Mouse (Mus musculus) activated CD4-positive, CD25-positive, alpha-beta regulatory T cell, adult 4 months (primary cell): Measurements from ENCODE around the gene Rgs7. TPM values are rescaled to one million over a fixed set of nuclear protein-coding genes. Genes with fewer than 3 reads are reported as not detected.

ENCODE experiments used
- ATAC-seq: one replicate; pipeline ENCODE4 v1.8.0; 2017
- polyA plus RNA-seq, 2 experiments: library from polyadenylated mRNA; unstranded; fragments of 100-300 nt; shearing (Covaris generic); gene quantifications; one replicate each; pipeline ENCODE4 v1.2.1; 2017

Gene Rgs7
- polyA plus RNA-seq, 2 experiments from 2014 or later = not detected

DNA sequence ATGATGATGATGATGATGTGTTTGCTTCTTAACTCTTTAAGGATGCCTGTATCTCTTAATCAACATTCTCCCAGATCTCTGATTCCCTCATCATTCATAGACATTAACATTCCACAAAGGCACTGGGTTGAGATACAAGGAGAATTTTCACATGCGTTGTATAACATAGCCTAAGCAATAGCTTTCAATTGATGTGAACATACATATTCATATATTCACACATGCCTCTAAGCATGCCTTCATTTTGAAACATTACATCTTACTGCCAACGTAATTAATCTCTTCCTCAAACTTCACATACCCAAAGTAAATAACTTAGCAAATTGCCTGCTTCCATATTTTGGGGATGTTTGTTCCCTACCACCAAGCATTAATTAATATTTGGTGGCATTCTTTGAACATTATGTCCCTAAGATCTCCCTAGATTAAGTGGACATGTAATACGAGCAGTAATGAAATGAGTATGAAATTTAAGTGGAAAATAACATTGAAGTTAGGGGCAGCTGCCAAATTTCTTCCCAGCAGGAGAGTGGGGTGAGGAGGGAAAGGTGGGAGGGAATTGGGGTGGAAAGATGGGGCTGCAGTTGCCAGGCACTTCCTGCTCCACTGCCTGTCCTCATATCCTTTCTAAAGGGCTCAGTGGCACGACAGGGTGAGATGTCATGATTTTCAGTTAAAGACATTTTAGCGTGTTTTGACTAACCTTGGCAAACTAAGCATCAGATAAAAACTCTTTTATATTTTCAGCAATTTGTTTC, 317.2 kb downstream of the Rgs7 start:
- ATAC-seq = no peak

GRCm38 (mm10) chr1:175155469-175155868, 336.8 kb downstream of the Rgs7 start:
- ATAC-seq = no peak

DNA sequence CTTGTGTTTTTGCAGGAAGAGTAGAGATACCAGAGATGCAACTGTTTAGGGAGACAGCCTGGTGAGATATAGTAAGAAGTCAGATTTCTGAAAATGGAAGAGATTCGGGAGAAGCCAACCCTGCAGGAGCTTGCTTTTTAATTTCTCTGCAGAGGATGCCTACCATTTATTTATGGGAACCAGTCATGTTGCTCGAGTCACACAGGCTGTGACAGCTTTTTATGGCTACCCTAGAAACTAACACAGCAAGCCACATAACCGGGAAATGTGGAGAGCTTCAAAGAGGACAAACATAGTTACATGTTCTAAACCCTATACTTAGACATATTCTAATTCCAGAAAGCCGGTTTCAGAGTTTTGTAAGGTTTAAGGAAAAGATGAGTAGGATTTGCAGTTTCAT, 349.2 kb downstream of the Rgs7 start:
- no peak for ATAC-seq

GRCm38 (mm10) chr1:175128525-175128924, 363.8 kb downstream of the Rgs7 start:
- no peak for ATAC-seq

DNA sequence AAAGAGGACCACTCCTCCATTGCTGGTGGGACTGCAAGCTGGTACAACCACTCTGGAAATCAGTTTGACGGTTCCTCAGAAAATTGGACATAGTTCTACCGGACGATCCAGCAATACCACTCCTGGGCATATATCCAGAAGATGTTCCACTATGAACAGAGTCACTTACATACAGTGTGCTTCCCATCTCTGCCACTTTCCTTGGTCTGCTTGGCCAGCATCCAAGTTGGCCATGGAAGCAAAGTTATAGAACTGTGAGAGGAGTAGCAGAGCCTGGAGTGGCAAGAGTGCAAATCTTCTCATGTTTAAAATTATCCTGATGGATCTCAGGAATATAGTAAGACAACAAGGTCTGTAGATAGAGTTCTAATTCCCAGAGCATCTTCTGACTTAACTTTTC, 367.9 kb downstream of the Rgs7 start:
- no peak for ATAC-seq

DNA sequence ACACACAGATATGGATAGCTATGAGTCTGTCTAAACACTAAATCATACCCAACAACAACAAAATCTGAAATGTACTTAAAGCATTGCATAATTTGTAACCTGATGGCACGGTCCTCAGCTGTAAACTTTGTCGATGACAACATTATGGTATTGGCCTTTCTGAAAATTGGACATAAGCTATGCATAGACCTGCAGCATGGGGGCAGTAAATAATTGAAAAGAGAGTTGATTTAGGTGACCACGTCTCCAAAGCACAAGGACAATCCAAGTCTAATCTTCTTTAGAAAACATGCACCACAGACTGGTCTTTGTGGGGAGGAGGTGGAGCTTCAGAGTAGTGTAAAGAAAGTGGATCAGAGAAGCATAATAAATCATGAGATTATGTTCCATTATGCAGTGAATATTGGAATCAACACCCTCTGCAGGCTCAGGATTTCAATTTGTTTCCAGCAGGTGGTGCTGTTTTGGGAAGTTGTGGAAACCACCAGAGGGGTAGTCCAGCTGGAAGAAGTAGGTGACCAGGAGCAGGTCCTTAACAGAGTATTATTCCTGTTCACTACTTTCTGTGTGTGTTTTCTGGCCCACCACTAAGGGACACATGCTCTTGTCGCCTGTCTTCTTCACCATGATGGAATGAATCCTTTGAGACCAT, 373.3 kb downstream of the Rgs7 start:
- no peak for ATAC-seq

DNA sequence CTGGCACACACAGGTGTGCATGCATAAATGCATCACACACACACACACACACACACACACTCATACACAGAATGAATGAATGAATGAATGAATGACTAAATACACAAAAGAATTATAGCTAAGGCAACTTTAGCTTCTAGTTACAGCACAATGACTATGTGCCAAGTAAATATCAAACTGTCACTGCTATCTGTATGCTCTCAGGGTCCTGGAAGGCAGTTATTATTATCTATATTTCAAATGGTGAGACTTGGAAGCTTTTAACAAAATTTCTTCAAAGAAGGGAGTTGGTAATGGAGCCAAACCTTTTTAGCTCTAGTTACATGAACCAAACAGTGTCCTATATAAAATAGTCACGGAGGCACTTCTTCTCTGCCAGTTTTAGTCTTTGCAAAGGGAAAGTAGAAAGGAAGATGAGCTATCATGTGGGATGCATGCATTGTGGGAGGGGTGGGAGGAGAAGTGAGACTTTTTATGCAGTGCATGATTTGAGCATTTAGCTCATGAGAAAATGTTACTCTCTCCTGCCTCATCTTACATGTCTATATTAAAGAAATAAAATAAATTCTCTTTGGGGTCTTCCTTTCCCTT, 383.9 kb downstream of the Rgs7 start:
- no peak for ATAC-seq

DNA sequence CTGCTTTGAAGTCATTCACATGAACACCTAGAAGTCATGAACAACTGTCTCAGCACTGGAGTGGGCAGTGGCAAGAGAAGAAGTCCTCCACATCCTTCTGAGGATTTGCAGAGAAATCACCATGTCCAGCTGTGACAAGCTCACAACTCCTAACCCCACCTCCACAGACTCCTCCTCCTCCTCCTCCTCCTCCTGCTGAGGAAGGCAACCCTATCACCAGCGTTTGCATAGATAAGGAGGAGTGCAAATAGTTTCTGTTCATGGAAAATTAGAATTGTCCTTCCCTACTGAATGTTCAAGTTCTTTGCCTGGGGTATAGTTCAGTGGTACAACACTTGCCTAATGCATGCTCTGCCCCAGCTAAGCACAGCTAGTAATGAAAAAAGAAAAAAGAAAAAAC, 386.0 kb downstream of the Rgs7 start:
- no peak for ATAC-seq

GRCm38 (mm10) chr1:175105426-175105825, 386.9 kb downstream of the Rgs7 start:
- ATAC-seq = no peak

DNA sequence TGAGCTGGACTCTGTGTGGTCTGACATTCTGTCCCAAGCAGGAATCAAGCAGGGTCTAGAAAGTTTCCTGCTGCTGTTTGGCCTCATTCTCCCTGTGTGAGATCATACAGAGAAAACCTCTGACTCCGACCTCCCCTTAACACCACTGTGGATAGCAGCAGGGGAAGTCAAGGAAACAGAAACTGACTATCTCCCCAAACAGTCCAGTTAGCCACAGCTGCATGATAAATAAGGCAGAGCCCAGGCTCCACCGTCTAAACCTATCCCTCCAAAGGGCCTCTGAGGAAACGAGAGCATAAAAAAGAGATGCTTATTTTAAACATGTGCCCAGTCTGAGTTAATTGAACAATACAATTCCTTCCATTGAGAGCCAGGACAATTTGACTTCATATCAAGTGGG, 395.3 kb downstream of the Rgs7 start:
- no peak for ATAC-seq

GRCm38 (mm10) chr1:175082104-175082503, 410.2 kb downstream of the Rgs7 start:
- no peak for ATAC-seq

DNA sequence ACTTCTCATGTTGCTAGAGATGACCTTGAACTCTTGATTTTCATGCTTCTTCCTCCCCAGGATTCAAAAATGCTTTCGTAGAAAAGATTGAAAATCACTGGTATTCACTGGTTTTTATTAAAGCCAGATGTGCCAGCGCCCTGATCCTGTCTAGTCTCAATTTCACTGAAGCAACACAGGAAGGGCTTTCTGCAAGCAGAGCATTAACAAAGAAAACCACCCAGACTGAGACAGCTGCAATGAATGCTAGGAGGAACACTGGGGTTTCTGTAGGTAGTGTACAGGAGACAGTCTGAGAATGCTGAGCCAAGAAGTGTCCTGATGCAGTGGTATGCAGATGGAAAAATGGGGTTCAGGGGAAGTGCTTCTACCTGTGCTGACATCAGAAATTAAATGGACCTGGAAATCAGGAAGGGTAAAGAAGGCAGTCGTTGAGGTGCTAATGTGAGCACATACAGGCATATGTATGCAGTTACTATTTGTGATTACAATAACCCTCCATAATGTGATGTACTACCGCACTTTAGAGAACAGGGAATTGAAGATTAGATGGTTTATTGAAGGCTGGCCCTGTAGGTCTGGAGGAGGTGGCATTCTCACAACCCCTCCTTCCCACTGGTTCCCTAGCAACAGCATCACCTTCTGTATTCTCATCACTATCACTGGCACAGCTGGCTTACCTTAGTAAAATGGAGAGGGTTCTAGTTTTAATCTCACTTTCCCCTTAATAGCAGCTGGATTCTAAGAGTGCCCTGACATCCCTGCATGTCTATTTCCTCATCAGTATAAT, 412.3 kb downstream of the Rgs7 start:
- no peak for ATAC-seq

DNA sequence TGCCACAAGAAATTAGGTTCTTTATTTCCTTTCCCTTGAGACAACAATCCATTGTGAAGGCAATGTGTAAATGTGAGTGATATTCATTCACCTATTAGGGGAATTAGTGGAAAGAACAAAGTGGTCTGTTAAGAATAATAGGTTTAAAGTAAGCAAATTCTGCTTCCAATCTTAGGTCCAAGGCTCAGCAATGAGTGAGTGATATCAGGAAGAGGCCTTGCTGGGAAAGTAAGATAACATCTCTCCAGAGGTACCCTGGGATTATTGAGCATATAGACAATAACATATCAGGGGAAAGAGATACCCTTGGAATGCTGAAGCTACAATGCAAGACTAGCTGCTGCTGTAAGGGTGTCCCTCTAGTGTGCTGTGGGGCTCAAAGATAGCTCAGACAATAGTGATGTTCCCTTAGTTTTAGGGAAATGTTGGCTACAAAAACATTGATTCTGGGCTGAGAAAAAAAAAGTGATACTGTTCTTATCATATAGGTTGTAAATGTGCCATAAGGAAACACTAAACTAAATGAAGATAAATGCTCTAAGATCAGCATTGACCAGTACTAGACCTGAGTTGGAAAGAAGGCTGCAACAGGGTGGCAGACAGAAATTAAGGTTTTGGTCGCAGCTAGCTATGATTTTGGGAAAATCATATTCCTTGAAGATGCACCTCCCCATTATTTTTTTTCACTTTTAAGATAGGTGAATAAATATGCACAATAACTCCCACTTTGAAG, 418.6 kb downstream of the Rgs7 start:
- no peak for ATAC-seq

GRCm38 (mm10) chr1:175069758-175070290, 422.5 kb downstream of the Rgs7 start:
- no peak for ATAC-seq

- no peak for ATAC-seq
Observed at GRCm38 (mm10) chr1:175049121-175049520, 443.2 kb downstream of the Rgs7 start.

GRCm38 (mm10) chr1:175041167-175041817, 451.0 kb downstream of the Rgs7 start:
- ATAC-seq = no peak

DNA sequence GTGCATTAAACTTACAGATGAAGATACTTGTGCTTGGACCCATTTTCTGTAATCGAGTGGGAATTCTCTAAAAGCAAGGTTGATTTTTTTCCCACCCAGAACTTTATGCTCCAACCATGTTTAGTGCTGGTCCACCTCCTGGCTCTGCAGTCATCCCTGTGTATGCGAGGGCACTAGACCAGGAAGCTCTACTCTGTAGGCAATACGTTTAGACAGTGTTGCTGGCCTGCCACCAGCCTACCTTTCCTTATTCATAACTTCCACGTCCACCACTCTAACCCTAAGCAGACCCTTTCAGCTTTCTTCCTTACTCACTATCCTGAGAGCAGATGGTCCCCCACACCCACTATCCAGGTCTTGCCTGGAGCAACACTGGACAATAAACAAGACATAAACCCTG, 452.3 kb downstream of the Rgs7 start:
- ATAC-seq = no peak

GRCm38 (mm10) chr1:175039567-175039966, 452.7 kb downstream of the Rgs7 start:
- no peak for ATAC-seq

DNA sequence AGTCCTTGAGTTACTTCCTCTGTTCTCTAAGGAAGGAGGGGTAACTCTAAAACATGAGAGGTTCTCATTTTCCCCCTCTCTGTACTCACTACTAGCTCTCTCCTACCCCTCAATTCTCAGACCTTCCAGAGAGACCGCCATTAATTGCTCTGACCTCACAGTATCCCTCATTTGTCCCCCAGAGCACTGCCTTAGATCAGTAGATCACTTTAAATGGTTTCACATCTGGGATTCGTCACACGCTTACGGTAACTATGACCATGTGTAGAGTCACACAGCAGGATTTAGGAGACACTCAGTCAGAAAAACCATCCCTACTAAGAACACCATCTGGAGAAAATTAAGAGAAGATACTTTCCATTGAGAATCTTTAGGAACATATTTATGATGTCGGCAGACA, 456.8 kb downstream of the Rgs7 start:
- ATAC-seq = no peak

DNA sequence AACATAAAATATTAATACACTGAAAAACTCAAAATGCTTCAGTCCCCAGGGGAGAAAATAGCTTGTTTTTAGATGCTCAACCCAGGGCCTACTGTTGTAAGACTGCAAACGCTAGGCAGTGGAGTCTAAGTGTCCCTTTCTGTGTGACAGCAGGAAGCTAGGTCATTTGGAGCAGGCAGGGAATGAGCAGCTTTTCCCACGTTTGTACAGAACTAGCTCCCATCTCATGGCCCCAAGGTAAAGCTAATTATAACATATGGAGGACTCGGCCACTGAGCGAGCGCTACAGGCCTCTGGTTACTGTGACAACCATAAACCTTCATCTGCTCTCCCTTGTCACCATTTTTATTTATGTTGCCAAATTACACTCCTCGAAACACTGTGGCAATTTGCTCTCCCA, 460.3 kb downstream of the Rgs7 start:
- ATAC-seq = no peak

DNA sequence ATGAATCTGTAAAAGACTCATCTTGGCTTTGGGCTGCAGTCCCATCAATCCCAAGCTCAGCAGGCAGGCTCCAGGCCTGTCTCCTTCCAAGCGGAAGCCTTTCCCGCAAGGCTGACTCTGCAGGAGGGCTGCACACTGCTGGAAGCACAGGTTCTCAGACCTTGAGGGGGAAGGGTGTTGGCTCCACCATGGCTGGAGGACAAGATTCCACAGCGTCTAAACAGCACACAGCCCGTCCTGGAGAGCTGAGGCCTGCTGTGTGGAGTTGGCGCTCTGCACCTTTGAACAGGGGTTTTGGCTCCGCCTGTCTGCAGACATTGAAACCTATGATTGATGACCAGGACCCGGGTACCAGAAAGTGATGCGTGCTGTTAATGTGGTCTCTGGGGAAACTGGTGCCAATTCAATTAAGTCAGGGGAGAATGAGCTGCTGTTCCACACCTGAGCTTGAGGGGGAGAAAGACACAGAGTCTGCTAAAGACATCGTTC, 463.5 kb downstream of the Rgs7 start:
- no peak for ATAC-seq

DNA sequence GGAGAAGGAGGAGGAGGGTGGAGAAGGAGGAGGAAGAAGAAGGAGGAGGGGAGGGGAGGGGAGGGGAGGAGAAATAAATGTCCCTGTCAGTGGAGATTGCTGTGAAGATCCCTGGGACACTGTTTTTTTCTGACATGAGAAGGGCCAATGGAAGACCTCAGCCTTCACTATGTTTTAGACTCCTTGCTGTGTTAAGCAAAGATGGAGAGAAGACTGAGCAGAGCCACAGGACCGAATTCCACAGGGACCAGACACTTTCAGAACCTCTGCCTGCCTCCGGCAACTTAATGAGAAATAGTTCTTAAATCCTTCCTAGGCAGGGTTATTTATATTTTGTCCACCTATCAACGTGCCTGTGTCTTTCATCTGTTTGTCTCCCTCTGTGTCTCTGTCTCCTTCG, 464.0 kb downstream of the Rgs7 start:
- no peak for ATAC-seq
